Mouse (Mus musculus) intestine, embryonic 14.5 days (tissue): ENCODE measurements around the gene Hs3st5. TPM values are rescaled to one million over a fixed set of nuclear protein-coding genes. Genes with fewer than 3 reads are reported as not detected.
"Not testable (repeated sequence)": the region's sequence is repeated elsewhere in the genome, so short reads cannot be mapped to it uniquely, and the experiment has no call there.

Experiments used
- ATAC-seq: fragments of 200-750 bp; cut with Nextera tagmentation; replicated peaks from 2 replicates; pipeline ENCODE4 v1.8.0; 2017; ENCODE audit warnings: low read depth, moderate number of reproducible peaks, moderate TSS enrichment, moderate library complexity; ENCODE audit not compliant: low FRiP score, low TSS enrichment
- DNase-seq: peaks from one replicate; pipeline ENCODE4 v3.0.0-alpha.2; 2018; ENCODE audit warnings: low spot score
- H3K27ac ChIP-seq: fragments of 300-500 bp; sonication (generic); 2 replicates; pipeline ENCODE4 v1.5.1; 2014; ENCODE audit warnings: low read depth, mild to moderate bottlenecking, control low read depth
- H3K27me3 ChIP-seq: fragments of 300-500 bp; sonication (generic); replicated peaks from 2 replicates; pipeline ENCODE4 v1.6.1; 2014; ENCODE audit warnings: low read length, control low read depth; ENCODE audit not compliant: control insufficient read depth, insufficient read depth
- H3K36me3 ChIP-seq: fragments of 300-500 bp; sonication (generic); 2 replicates; pipeline ENCODE4 v1.6.1; 2014; ENCODE audit warnings: low read length, control low read depth; ENCODE audit not compliant: control insufficient read depth, insufficient read depth
- H3K4me1 ChIP-seq: fragments of 300-500 bp; sonication (generic); replicated peaks from 2 replicates; pipeline ENCODE4 v1.6.1; 2014; ENCODE audit warnings: low read length, control low read depth, mixed read lengths; ENCODE audit not compliant: control insufficient read depth, insufficient read depth
- H3K4me2 ChIP-seq: fragments of 300-500 bp; sonication (generic); 2 replicates; pipeline ENCODE4 v1.6.1; 2014; ENCODE audit warnings: low read length
- H3K4me3 ChIP-seq: fragments of 300-500 bp; sonication (generic); 2 replicates; pipeline ENCODE4 v1.5.1; 2014; ENCODE audit warnings: low read depth, low read length, control low read depth, mixed read lengths
- H3K9ac ChIP-seq: fragments of 300-500 bp; sonication (generic); 2 replicates; pipeline ENCODE4 v1.6.1; 2014; ENCODE audit warnings: mild to moderate bottlenecking, low read length
- H3K9me3 ChIP-seq: fragments of 300-500 bp; sonication (generic); 2 replicates; pipeline ENCODE4 v1.6.1; 2016; ENCODE audit warnings: low read length, control low read depth; ENCODE audit not compliant: control insufficient read depth
- WGBS: fragments of 180-500 bp; shearing (Covaris S2); extraction: QIAGEN DNeasy Blood & Tissue Kit; methylation state at CpG from one replicate; pipeline ENCODE4 v1.1.7; 2014; 5-methylcytosine and 5-hydroxymethylcytosine counted together
- polyA plus RNA-seq: library from polyadenylated mRNA; unstranded; fragments of >200 nt; fragmentation: Nextera tagmentation; extraction: Ambion mirVana; gene quantifications from 2 replicates; pipeline ENCODE4 v1.2.1, GENCODE M21; 2014

Hs3st5 gene
- polyA plus RNA-seq, 1 experiment from 2014 or later = 0.76 TPM

GRCm38 (mm10) chr10:36546622-36547021 is 40.0 kb downstream of the Hs3st5 start:
- Histone ChIP-seq H3K27ac (no peak overlapping the region), H3K4me2 (no peak overlapping the region), H3K9ac (no peak overlapping the region), H3K36me3 (no peaks in the 10 kb centered on the region), H3K27me3 (no peaks in the 10 kb centered on the region), H3K9me3 (no peaks in the 10 kb centered on the region), H3K4me3 (no peak overlapping the region), H3K4me1 (no peaks in the 10 kb centered on the region)
- 24% methylated on average over 2 of the region's 2 CpGs for WGBS
- DNase-seq = no peak
- no peak; the same call in 1 of the 2 replicates for ATAC-seq

- not testable (repeated sequence) for H3K36me3 ChIP-seq, DNase-seq, H3K4me2 ChIP-seq, H3K9me3 ChIP-seq, H3K27me3 ChIP-seq, ATAC-seq, H3K4me1 ChIP-seq, H3K9ac ChIP-seq, H3K27ac ChIP-seq, H3K4me3 ChIP-seq
- WGBS = 77% methylated on average over 1 of the region's 1 CpGs
Observed at GRCm38 (mm10) chr10:36547713-36548112, 41.1 kb downstream of the Hs3st5 start.

- WGBS = 76% methylated on average over 4 of the region's 4 CpGs
- H3K4me2 ChIP-seq = no peak overlapping the region
- no peak for ATAC-seq
Observed at GRCm38 (mm10) chr10:36554057-36554456, 47.4 kb downstream of the Hs3st5 start.

GRCm38 (mm10) chr10:36554941-36555888 is 48.6 kb downstream of the Hs3st5 start:
- H3K27me3 ChIP-seq = no peaks in the 10 kb centered on the region
- 50% methylated on average over 6 of the region's 6 CpGs for WGBS
- no peaks in the 10 kb centered on the region for H3K9me3 ChIP-seq
- DNase-seq = peak; percentile 53
- ATAC-seq = peak; percentile 94
- H3K9ac ChIP-seq = no peak overlapping the region
- no peaks in the 10 kb centered on the region for H3K4me1 ChIP-seq
- H3K36me3 ChIP-seq = no peaks in the 10 kb centered on the region
- H3K4me3 ChIP-seq = no peak overlapping the region
- no peak overlapping the region for H3K4me2 ChIP-seq
- no peak overlapping the region for H3K27ac ChIP-seq

More at GRCm38 (mm10) chr10:36554057-36554456, 47.4 kb downstream of the Hs3st5 start:
- H3K4me1 ChIP-seq = no peaks in the 10 kb centered on the region
- H3K4me3 ChIP-seq = no peak overlapping the region
- H3K36me3 ChIP-seq = no peaks in the 10 kb centered on the region
- no peak overlapping the region for H3K27ac ChIP-seq
- no peaks in the 10 kb centered on the region for H3K27me3 ChIP-seq
- H3K9ac ChIP-seq = no peak overlapping the region
- DNase-seq = no peak
- H3K9me3 ChIP-seq = no peaks in the 10 kb centered on the region

GRCm38 (mm10) chr10:36556128-36556527 is 49.5 kb downstream of the Hs3st5 start:
- no peak overlapping the region for H3K9ac ChIP-seq
- ATAC-seq (no peak), DNase-seq (no peak)
- WGBS = 75% methylated on average over 2 of the region's 2 CpGs
- no peaks in the 10 kb centered on the region for H3K4me1 ChIP-seq
- no peak overlapping the region for H3K27ac ChIP-seq
- no peak overlapping the region for H3K4me2 ChIP-seq
- H3K36me3 ChIP-seq = no peaks in the 10 kb centered on the region
- no peaks in the 10 kb centered on the region for H3K27me3 ChIP-seq
- no peak overlapping the region for H3K4me3 ChIP-seq
- H3K9me3 ChIP-seq = no peaks in the 10 kb centered on the region

DNA sequence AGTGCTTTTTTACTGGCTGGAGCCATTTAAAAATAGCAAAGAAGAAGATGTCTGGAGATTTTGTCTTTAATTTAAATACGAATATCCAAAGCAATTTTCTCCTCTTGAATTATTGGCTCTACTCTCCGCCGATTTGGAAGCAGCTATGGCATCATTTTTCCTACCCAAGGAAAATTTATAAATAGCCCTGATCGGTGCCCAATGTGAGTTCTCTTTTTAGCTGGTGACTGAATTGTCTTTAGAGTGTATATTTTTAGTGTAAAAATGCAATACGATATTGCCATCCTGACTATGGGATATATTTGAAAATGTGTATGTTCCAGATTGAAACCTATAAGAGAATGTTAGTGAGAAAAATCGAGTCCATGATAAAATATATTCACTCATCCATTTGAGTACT is 51.1 kb downstream of the Hs3st5 start:
- 89% methylated on average over 6 of the region's 6 CpGs for WGBS

DNA sequence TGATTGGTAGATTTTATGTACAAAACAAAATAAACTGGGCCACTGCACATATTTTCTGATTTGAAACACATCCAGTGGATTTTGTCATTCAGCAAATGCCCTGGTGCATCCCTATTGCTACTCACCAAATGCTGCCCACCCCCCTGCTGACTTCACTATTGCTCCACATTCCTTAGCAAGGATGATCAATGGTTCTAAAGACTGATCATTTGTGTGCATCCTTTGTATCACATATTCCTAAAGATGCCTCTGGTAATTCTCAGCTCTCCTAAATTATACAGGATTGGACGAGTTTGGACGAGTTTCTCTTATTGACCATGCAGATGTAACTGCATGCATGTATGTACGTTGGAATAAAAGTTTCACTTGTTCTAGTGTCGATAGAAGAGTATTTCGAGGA is 52.1 kb downstream of the Hs3st5 start:
- H3K36me3 ChIP-seq = no peaks in the 10 kb centered on the region
- ATAC-seq = no peak
- H3K27ac ChIP-seq = no peak overlapping the region
- no peaks in the 10 kb centered on the region for H3K4me1 ChIP-seq
- 90% methylated on average over 5 of the region's 5 CpGs for WGBS
- DNase-seq = no peak
- no peaks in the 10 kb centered on the region for H3K27me3 ChIP-seq
- H3K4me2 ChIP-seq = no peak overlapping the region
- H3K9me3 ChIP-seq = no peaks in the 10 kb centered on the region
- no peak overlapping the region for H3K4me3 ChIP-seq
- no peak overlapping the region for H3K9ac ChIP-seq

More for the DNA sequence above, 51.1 kb downstream of the Hs3st5 start:
- ATAC-seq (no peak), DNase-seq (no peak)
- Histone ChIP-seq H3K4me1 (no peaks in the 10 kb centered on the region), H3K4me3 (no peak overlapping the region), H3K27ac (no peak overlapping the region), H3K9me3 (no peaks in the 10 kb centered on the region), H3K27me3 (no peaks in the 10 kb centered on the region), H3K9ac (no peak overlapping the region), H3K36me3 (no peaks in the 10 kb centered on the region), H3K4me2 (no peak overlapping the region)

GRCm38 (mm10) chr10:36567258-36567657 is 60.6 kb downstream of the Hs3st5 start:
- WGBS = 17% methylated on average over 2 of the region's 2 CpGs
- no peak for DNase-seq
- no peak overlapping the region for H3K4me3 ChIP-seq
- H3K36me3 ChIP-seq = no peaks in the 10 kb centered on the region
- H3K9ac ChIP-seq = no peak overlapping the region
- H3K4me2 ChIP-seq = no peak overlapping the region
- no peak for ATAC-seq
- H3K27ac ChIP-seq = 0 out of 2 replicates have a peak overlapping the region, but pooled peaks have one; percentile 2
- no peaks in the 10 kb centered on the region for H3K27me3 ChIP-seq
- no peaks in the 10 kb centered on the region; the same call in 1 of the 2 replicates for H3K4me1 ChIP-seq
- H3K9me3 ChIP-seq = no peaks in the 10 kb centered on the region

DNA sequence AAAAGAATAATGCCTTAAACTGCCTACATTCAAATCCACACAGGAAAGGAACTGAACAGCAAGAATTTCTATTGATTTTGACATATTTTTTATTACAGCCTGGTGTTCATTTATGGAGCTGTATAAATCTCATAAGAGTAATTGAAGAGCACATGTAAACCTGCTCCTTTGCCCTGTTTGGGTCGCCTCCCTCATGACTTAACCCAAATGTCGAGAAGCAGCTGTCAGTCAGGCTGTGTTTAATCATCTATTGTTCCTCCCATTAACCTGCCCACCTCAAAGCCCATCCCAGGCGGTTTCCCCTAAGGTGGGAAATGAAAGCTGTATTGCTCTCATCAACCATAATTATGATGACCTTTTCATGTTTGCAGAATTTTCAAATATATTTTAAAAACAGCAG is 65.9 kb downstream of the Hs3st5 start:
- WGBS = 64% methylated on average over 3 of the region's 3 CpGs
- no peaks in the 10 kb centered on the region for H3K27me3 ChIP-seq
- no peaks in the 10 kb centered on the region for H3K9me3 ChIP-seq
- DNase-seq (no peak), ATAC-seq (no peak)
- H3K4me3 ChIP-seq = no peak overlapping the region
- H3K9ac ChIP-seq = no peak overlapping the region
- H3K4me1 ChIP-seq = no peaks in the 10 kb centered on the region
- H3K36me3 ChIP-seq = no peaks in the 10 kb centered on the region
- H3K27ac ChIP-seq = no peak overlapping the region
- no peak overlapping the region for H3K4me2 ChIP-seq
